Mouse (Mus musculus): ENCODE measurements at regions not wholly inside any gene's neighbourhood (a gene's known extent, or its start where the extent isn't known, plus 50 kb on each side); places are given as distances from the start of the nearest gene placed in this dataset.

- no peak for TF ChIP-seq CTCF (IDR thresholded peaks at IDR 0.05; ENCODE audit: control insufficient read depth, insufficient read depth, insufficient read length)
- TF ChIP-seq MYOD1 (IDR thresholded peaks at IDR 0.05; ENCODE audit: control insufficient read depth, insufficient read length, low read depth): no peak
- TF ChIP-seq USF1 (IDR thresholded peaks at IDR 0.05; ENCODE audit: low read depth): no peak
- no peak for TF ChIP-seq MAX (IDR thresholded peaks at IDR 0.05)
- TF ChIP-seq CEBPB (IDR thresholded peaks at IDR 0.05; ENCODE audit: low read depth): no peak
- no peak for TF ChIP-seq FOSL1 (IDR thresholded peaks at IDR 0.05; ENCODE audit: insufficient read depth, low read length, poor library complexity, severe bottlenecking)
- no peak for TF ChIP-seq MYOG (IDR thresholded peaks at IDR 0.05; ENCODE audit: control insufficient read depth, extremely low read depth, insufficient read length)
Observed at GRCm38 (mm10) chr16:30888556-30889323, 192.5 kb downstream of the Xxylt1 start.

Measured in C2C12 (cell line).